Mouse (Mus musculus) hindbrain, embryonic 12.5 days (tissue): ENCODE data around the gene Adprm. TPM values are rescaled to one million over a fixed set of nuclear protein-coding genes. Genes with fewer than 3 reads are reported as not detected.
"Not testable (repeated sequence)": the region's sequence is repeated elsewhere in the genome, so short reads cannot be mapped to it uniquely, and the experiment has no call there.

ENCODE experiments used
- ATAC-seq: fragments of 200-750 bp; cut with Nextera tagmentation; 2 replicates; pipeline ENCODE4 v1.8.0; 2017; ENCODE audit warnings: moderate TSS enrichment; ENCODE audit not compliant: low FRiP score
- H3K27ac ChIP-seq: fragments of 300-500 bp; sonication (generic); 2 replicates; pipeline ENCODE4 v1.5.1; 2016; ENCODE audit warnings: mild to moderate bottlenecking
- H3K27me3 ChIP-seq: fragments of 300-500 bp; sonication (generic); 2 replicates; pipeline ENCODE4 v1.6.1; 2016; ENCODE audit warnings: mild to moderate bottlenecking
- H3K36me3 ChIP-seq: fragments of 300-500 bp; sonication (generic); 2 replicates; pipeline ENCODE4 v1.6.1; 2016; ENCODE audit warnings: mild to moderate bottlenecking
- H3K4me1 ChIP-seq: fragments of 300-500 bp; sonication (generic); 2 replicates; pipeline ENCODE4 v1.6.1; 2016
- H3K4me2 ChIP-seq: fragments of 300-500 bp; sonication (generic); replicated peaks from 2 replicates; pipeline ENCODE4 v1.6.1; 2016; ENCODE audit warnings: mild to moderate bottlenecking
- H3K4me3 ChIP-seq: fragments of 300-500 bp; sonication (generic); 2 replicates; pipeline ENCODE4 v1.5.1; 2016; ENCODE audit warnings: mild to moderate bottlenecking
- H3K9ac ChIP-seq: fragments of 300-500 bp; sonication (generic); 2 replicates; pipeline ENCODE4 v1.6.1; 2016; ENCODE audit warnings: mild to moderate bottlenecking, moderate library complexity
- H3K9me3 ChIP-seq: fragments of 300-500 bp; sonication (generic); replicated peaks from 2 replicates; pipeline ENCODE4 v1.6.1; 2016; ENCODE audit warnings: mild to moderate bottlenecking
- WGBS: fragments of 180-500 bp; shearing (Covaris S2); methylation state at CpG from one replicate; pipeline ENCODE4 v1.1.7; 2016; 5-methylcytosine and 5-hydroxymethylcytosine counted together
- polyA plus RNA-seq: library from polyadenylated mRNA; unstranded; fragments of >200 nt; fragmentation: Nextera tagmentation; extraction: Ambion mirVana; gene quantifications from 2 replicates; pipeline ENCODE4 v1.2.1, GENCODE M21; 2016

Adprm gene
- 37.8 and 39.6 TPM in 2 replicates for polyA plus RNA-seq

DNA sequence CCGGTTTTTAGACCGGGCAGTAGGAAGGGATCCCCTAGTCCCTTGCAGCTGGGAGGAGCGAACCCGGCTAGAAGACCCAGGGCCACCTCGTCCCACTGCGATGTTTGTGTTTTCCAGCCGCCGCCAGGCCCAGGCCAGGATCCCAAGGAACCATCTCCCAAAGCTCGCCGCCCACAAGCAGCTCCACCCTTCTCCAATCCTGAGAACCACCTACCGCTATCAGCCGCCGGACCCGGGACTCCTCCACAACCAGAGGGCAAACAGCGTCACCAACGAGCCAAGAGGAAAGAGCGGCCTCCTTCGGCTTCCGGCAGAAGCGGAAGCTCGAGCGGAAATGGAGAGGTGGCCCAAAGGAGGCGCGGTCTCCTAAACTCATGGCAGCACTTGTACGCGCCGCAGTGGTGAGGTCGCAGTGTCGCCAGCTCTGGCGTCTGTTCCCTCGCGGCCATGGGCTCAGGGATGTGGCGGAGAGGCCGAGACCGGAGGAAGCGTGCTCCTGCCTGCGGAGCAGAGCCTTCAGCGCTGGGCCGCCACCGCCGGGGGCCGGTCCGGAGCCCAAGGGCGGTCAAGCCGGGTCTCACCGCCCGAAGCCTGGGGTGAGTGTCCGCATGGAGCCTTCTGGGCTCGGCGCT lies at the start of gene Adprm, which contains the start of gene Sco1:
Gene Adprm (minus strand): TSS at position 274 of the 632 bp plus-strand sequence.
Gene Sco1 (plus strand): TSS at position 350 of the 632 bp plus-strand sequence.
- Histone ChIP-seq H3K4me2 (peak within 1 kb of the TSS; percentile 64), H3K36me3 (peaks cover 33% of the 10 kb centered on the region), H3K4me3 (peak within 1 kb of the TSS; percentile 84), H3K9ac (peak within 1 kb of the TSS; percentile 73), H3K9me3 (no peaks in the 10 kb centered on the region), H3K27ac (peak within 1 kb of the TSS; percentile 82), H3K27me3 (no peaks in the 10 kb centered on the region), H3K4me1 (peaks cover 20% of the 10 kb centered on the region)
- under 1% methylated on average over 50 of the region's 50 CpGs for whole genome bisulfite sequencing
- peak; percentile 94 for ATAC-seq

DNA sequence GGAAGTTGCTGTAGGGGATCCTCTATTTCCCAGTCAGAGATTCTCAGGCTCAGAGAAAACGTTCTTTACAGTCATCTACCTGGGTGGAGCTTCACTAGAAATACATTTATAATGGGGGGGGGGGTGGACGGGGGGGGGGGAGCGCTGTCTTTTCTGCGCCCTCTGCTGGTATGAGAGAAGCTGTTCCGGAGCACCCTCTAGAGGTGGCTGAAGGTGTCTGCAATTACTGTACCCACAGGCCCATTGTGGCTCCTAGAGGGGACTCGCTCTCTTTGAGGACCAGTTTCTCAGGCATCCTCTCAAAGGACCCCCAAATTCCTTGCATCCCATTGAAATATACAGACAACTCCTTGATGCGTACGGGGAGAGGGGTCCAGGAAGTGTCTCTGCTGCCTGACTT lies 49.3 kb upstream of the Adprm start:
- Histone ChIP-seq H3K27ac (no peak overlapping the region), H3K36me3 (no peaks in the 10 kb centered on the region), H3K9me3 (no peaks in the 10 kb centered on the region), H3K4me1 (peaks cover 8% of the 10 kb centered on the region), H3K27me3 (peaks cover 7% of the 10 kb centered on the region), H3K4me2 (no peak overlapping the region), H3K9ac (no peak overlapping the region), H3K4me3 (no peak overlapping the region)
- WGBS: 23% methylated on average over 8 of the region's 8 CpGs
- no peak for ATAC-seq

DNA sequence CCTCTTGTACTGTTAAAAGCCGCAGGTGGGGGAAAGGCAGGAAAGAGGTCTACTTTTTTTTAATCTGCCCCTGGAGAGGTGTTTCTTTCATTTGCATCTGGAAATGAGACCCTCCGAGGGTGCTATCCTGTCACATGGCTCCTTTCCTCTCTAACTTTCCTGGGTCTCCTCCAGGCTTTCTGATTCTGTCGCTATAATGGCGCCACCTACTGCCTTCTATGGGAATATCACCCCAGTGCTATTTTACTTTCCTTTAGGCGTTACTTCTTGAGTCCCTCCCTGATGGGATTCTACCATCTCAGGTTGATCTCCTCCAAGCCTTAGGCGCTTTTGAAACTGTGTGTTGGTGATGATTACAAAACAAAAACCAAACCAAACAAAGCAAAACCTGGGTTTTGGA lies 47.8 kb upstream of the Adprm start:
- no peaks in the 10 kb centered on the region for H3K36me3 ChIP-seq
- no peak overlapping the region for H3K27ac ChIP-seq
- ATAC-seq: no peak
- H3K9me3 ChIP-seq: no peaks in the 10 kb centered on the region
- 31% methylated on average over 6 of the region's 6 CpGs for WGBS
- H3K4me1 ChIP-seq: peaks cover 4% of the 10 kb centered on the region; the same call in 1 of the 2 replicates
- H3K4me3 ChIP-seq: no peak overlapping the region
- no peak overlapping the region for H3K9ac ChIP-seq
- no peak overlapping the region for H3K4me2 ChIP-seq
- peaks cover 7% of the 10 kb centered on the region for H3K27me3 ChIP-seq

DNA sequence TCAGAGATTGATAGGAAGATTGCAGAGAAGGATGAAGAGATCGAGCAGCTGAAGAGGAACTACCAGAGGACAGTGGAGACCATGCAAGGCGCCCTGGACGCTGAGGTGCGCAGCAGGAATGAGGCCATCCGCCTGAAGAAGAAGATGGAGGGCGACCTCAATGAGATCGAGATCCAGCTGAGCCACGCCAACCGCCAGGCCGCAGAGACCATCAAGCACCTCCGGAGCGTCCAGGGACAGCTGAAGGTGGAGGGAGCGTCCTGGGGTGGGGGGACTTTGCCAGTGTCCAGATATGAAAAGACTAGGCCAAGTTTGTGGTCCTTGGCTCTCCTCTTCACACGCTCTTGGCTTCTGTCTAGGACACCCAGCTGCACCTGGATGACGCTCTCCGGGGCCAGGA lies 46.8 kb upstream of the Adprm start:
- ATAC-seq: no peak
- Histone ChIP-seq H3K4me2 (no peak overlapping the region), H3K4me1 (no peaks in the 10 kb centered on the region), H3K27me3 (peaks cover 10% of the 10 kb centered on the region), H3K9ac (no peak overlapping the region), H3K9me3 (no peaks in the 10 kb centered on the region), H3K36me3 (no peaks in the 10 kb centered on the region), H3K27ac (no peak overlapping the region), H3K4me3 (no peak overlapping the region)
- 94% methylated on average over 16 of the region's 16 CpGs for WGBS

DNA sequence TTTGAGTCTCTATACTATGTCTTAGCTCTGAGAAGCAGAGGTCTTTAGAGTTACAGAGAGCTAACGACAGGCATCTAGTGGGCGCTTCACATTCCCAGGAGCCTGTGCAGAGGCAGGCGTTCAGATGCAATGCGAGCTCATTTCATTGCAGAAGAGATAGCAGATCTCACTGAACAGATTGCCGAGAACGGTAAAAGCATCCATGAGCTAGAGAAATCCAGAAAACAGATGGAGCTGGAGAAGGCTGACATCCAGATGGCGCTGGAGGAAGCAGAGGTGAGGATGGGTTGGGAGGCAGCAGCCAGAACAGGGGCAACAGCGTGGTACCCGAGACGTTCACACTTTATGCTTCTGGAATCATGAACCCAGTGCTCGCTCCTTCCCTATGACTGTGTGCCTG lies 46.0 kb upstream of the Adprm start:
- no peaks in the 10 kb centered on the region for H3K36me3 ChIP-seq
- WGBS: 90% methylated on average over 11 of the region's 11 CpGs
- no peak overlapping the region for H3K27ac ChIP-seq
- peaks cover 10% of the 10 kb centered on the region for H3K27me3 ChIP-seq
- H3K4me3 ChIP-seq: no peak overlapping the region
- H3K9ac ChIP-seq: no peak overlapping the region
- no peak overlapping the region for H3K4me2 ChIP-seq
- ATAC-seq: no peak
- H3K9me3 ChIP-seq: no peaks in the 10 kb centered on the region
- no peaks in the 10 kb centered on the region for H3K4me1 ChIP-seq

DNA sequence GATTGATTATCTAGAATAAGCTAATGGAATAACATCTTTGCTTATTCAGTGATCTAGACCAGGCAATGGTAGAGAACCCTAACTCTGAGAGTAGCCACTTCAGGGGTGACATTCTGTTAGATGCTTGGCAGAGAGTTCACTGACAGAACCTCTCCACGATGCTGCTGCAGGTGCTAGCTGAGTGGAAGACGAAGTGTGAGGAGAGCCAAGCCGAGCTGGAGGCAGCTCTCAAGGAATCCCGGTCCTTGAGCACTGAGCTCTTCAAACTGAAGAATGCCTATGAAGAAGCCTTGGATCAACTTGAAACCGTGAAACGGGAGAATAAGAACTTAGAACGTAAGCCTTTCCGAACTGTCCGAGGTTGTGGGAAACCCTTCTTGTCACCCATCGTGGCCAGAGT lies 45.3 kb upstream of the Adprm start:
- no peak overlapping the region for H3K4me2 ChIP-seq
- no peak overlapping the region for H3K9ac ChIP-seq
- ATAC-seq: no peak
- H3K4me1 ChIP-seq: no peaks in the 10 kb centered on the region
- 96% methylated on average over 10 of the region's 10 CpGs for WGBS
- H3K4me3 ChIP-seq: no peak overlapping the region
- H3K27ac ChIP-seq: no peak overlapping the region
- H3K36me3 ChIP-seq: no peaks in the 10 kb centered on the region
- H3K27me3 ChIP-seq: peaks cover 10% of the 10 kb centered on the region
- H3K9me3 ChIP-seq: no peaks in the 10 kb centered on the region

DNA sequence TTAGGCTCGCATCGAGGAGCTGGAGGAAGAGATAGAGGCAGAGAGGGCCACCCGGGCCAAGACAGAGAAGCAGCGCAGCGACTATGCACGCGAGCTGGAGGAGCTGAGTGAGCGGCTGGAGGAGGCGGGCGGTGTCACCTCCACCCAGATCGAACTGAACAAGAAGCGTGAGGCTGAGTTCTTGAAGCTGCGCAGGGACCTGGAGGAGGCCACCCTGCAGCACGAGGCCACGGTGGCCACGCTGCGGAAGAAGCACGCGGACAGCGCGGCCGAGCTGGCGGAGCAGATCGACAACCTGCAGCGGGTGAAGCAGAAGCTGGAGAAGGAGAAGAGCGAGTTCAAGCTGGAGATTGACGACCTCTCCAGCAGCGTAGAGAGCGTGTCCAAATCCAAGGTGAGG lies 42.1 kb upstream of the Adprm start:
- H3K36me3 ChIP-seq: no peaks in the 10 kb centered on the region
- 78% methylated on average over 29 of the region's 29 CpGs for WGBS
- H3K4me1 ChIP-seq: no peaks in the 10 kb centered on the region
- no peak overlapping the region for H3K4me3 ChIP-seq
- H3K9ac ChIP-seq: no peak overlapping the region
- peaks cover 8% of the 10 kb centered on the region for H3K27me3 ChIP-seq
- H3K9me3 ChIP-seq: no peaks in the 10 kb centered on the region
- no peak overlapping the region for H3K27ac ChIP-seq
- H3K4me2 ChIP-seq: no peak overlapping the region
- no peak for ATAC-seq

DNA sequence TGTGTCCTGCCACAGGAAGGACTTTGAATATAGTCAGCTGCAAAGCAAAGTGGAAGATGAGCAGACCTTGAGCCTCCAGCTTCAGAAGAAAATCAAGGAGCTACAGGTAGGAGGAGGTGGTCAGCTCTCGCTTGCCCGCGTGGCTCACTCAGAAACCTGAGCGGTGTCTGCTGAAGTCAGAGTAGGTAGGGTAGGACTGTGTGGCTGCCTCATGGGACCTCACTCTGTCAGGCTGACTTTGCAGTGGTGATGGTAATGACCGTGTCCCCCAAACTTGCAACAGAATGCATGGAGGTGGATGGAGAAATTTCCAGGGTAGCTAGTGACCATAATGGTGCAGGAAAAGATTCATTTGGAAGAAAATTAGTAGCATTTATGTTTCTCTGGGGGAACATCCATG lies 41.3 kb upstream of the Adprm start:
- Histone ChIP-seq H3K36me3 (no peaks in the 10 kb centered on the region), H3K9me3 (no peaks in the 10 kb centered on the region), H3K4me1 (no peaks in the 10 kb centered on the region), H3K4me2 (no peak overlapping the region), H3K9ac (no peak overlapping the region), H3K4me3 (no peak overlapping the region), H3K27me3 (0 out of 2 replicates have a peak, but pooled peaks cover 3% of the 10 kb centered on the region), H3K27ac (no peak overlapping the region)
- 96% methylated on average over 5 of the region's 5 CpGs for WGBS
- ATAC-seq: no peak

DNA sequence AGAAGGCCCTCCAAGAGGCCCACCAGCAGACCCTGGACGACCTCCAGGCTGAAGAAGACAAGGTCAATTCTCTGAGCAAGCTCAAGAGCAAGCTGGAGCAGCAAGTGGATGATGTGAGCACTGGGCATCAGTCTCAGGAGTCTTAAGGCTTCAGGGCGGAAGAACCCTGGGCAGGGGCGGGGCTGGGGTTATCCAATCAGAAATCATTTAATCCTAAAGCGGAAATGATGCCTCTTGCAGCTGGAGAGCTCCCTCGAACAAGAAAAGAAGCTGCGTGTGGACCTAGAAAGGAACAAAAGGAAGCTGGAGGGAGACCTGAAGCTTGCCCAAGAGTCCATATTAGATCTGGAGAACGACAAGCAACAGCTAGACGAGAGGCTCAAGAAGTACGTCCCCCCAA lies 40.8 kb upstream of the Adprm start:
- Histone ChIP-seq H3K9me3 (no peaks in the 10 kb centered on the region), H3K27ac (no peak overlapping the region), H3K36me3 (no peaks in the 10 kb centered on the region), H3K27me3 (0 out of 2 replicates have a peak, but pooled peaks cover 3% of the 10 kb centered on the region), H3K4me2 (no peak overlapping the region), H3K9ac (no peak overlapping the region), H3K4me1 (no peaks in the 10 kb centered on the region), H3K4me3 (no peak overlapping the region)
- WGBS: 82% methylated on average over 9 of the region's 9 CpGs
- ATAC-seq: no peak

DNA sequence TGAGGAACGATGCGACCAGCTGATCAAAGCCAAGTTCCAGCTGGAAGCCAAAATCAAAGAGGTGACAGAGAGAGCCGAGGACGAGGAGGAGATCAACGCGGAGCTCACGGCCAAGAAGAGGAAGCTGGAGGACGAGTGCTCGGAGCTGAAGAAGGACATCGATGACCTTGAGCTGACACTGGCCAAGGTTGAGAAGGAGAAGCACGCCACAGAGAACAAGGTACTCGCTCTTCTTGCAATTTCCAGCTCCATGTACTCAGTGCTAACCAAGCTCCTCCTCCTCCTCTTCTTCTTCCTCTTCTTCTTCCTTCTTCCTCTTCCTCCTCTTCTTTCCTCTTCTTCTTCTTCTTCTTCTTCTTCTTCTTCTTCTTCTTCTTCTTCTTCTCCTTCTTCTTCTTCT lies 40.0 kb upstream of the Adprm start:
- not testable (repeated sequence) for H3K4me2 ChIP-seq, H3K27me3 ChIP-seq, ATAC-seq, H3K36me3 ChIP-seq, H3K9ac ChIP-seq, H3K4me3 ChIP-seq, H3K9me3 ChIP-seq, H3K4me1 ChIP-seq, H3K27ac ChIP-seq
- 88% methylated on average over 12 of the region's 12 CpGs for WGBS

DNA sequence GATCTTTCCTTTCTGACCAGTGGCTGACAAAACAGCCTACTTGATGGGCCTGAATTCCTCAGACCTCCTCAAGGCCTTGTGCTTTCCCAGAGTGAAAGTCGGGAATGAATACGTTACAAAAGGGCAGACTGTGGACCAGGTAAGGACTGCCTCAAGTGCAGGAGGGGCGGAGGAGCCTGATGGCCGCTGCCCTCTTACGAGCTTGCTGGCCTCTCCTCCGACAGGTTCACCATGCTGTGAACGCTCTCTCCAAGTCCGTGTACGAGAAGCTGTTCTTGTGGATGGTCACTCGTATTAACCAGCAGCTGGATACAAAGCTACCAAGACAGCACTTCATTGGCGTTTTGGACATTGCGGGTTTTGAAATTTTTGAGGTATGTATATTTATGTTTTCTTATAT lies 34.8 kb upstream of the Adprm start:
- WGBS: 91% methylated on average over 12 of the region's 12 CpGs
- Histone ChIP-seq H3K27ac (no peak overlapping the region), H3K9ac (no peak overlapping the region)

DNA sequence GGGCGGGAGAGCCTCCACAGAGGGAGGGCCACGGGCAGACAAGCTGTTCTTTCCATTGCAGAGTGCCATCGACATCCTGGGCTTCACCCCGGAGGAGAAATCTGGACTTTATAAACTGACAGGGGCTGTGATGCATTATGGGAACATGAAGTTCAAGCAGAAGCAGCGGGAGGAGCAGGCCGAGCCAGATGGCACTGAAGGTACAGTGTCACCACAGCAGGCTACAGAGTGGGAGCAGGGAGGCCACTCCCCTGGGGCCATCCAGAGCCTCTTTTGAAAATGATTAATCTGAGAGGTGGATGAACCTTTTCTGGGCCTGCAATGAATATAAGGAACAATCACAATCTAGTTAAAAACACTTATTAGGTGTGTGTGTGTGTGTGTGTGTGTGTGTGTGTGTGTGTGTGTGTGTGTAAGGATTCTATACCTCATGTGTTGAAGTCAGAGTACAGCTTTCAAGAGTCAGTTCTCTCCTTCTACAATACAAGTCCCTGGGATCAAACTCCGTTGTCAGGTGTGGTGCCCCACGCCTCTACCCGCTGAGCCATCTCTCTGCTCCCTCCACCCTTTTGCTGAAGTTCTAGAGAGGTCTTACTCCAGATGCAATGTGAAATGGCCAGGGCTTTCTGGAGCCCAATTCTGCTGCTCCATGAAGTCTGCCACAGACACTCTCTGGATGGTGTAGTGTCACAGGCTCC lies 34.2 kb upstream of the Adprm start:
- Histone ChIP-seq H3K36me3 (no peaks in the 10 kb centered on the region), H3K9me3 (no peaks in the 10 kb centered on the region), H3K4me3 (no peak overlapping the region), H3K9ac (no peak overlapping the region), H3K4me1 (0 out of 2 replicates have a peak, but pooled peaks cover under 1% of the 10 kb centered on the region), H3K27me3 (peaks cover 25% of the 10 kb centered on the region), H3K4me2 (no peak overlapping the region), H3K27ac (no peak overlapping the region)
- ATAC-seq: no peak
- WGBS: 55% methylated on average over 9 of the region's 9 CpGs

More for the DNA sequence above, 34.8 kb upstream of the Adprm start:
- Histone ChIP-seq H3K36me3 (no peaks in the 10 kb centered on the region), H3K4me1 (no peaks in the 10 kb centered on the region), H3K9me3 (no peaks in the 10 kb centered on the region), H3K4me3 (no peak overlapping the region), H3K27me3 (peaks cover 22% of the 10 kb centered on the region), H3K4me2 (no peak overlapping the region)
- ATAC-seq: no peak

DNA sequence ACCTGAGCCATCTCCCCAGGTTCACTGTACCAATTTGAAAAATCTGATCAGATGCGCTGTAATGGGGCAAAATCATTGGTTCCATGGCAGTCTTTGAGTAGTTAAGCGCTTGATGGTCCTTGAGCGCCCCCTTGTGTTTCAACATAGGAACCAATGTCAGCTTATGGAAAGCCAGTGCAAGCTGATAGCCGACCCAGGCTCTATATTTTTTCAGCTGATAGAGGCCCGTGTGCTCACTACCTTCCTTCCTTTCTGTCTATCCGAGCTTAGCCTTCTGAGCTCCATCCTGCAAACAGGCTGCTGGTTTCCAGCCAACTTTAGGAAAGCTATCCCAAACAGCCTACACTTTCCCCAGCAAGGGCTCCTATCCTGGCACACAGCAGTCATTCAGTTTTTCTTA lies 33.1 kb upstream of the Adprm start:
- no peak for ATAC-seq

More for the DNA sequence above, 33.1 kb upstream of the Adprm start:
- Histone ChIP-seq H3K4me1 (0 out of 2 replicates have a peak, but pooled peaks cover 10% of the 10 kb centered on the region), H3K4me2 (no peak overlapping the region), H3K9ac (no peak overlapping the region), H3K27ac (no peak overlapping the region), H3K27me3 (peaks cover 30% of the 10 kb centered on the region), H3K36me3 (no peaks in the 10 kb centered on the region), H3K9me3 (no peaks in the 10 kb centered on the region), H3K4me3 (no peak overlapping the region)
- WGBS: 7% methylated on average over 6 of the region's 6 CpGs
